Mouse (Mus musculus) hindbrain, embryonic 11.5 days (tissue): ENCODE data around the gene Pola1. TPM values are rescaled to one million over a fixed set of nuclear protein-coding genes. Genes with fewer than 3 reads are reported as not detected.
A peak's percentile ranks its signal among the peaks of the same experiment; 100 is the strongest.

ENCODE experiments used
- ATAC-seq: fragments of 200-750 bp; cut with Nextera tagmentation; 2 replicates; pipeline ENCODE4 v1.8.0; 2017; ENCODE audit warnings: mild to moderate bottlenecking, moderate TSS enrichment, moderate library complexity; ENCODE audit not compliant: low FRiP score
- DNase-seq: peaks from one replicate; pipeline ENCODE4 v3.0.0-alpha.2; 2015; ENCODE audit warnings: low spot score
- H3K27ac ChIP-seq: fragments of 300-500 bp; sonication (generic); 2 replicates; pipeline ENCODE4 v1.5.1; 2014; ENCODE audit warnings: mild to moderate bottlenecking, low read depth, low read length
- H3K27me3 ChIP-seq: fragments of 300-500 bp; sonication (generic); 2 replicates; pipeline ENCODE4 v1.6.1; 2014; ENCODE audit warnings: mild to moderate bottlenecking, low read length, moderate library complexity, mixed read lengths; ENCODE audit not compliant: control insufficient read depth, insufficient read depth
- H3K36me3 ChIP-seq: fragments of 300-500 bp; sonication (generic); 2 replicates; pipeline ENCODE4 v1.6.1; 2014; ENCODE audit warnings: mild to moderate bottlenecking, low read length, moderate library complexity, mixed read lengths; ENCODE audit not compliant: control insufficient read depth, insufficient read depth
- H3K4me1 ChIP-seq: fragments of 300-500 bp; sonication (generic); replicated peaks from 2 replicates; pipeline ENCODE4 v1.6.1; 2014; ENCODE audit warnings: low read length, mixed read lengths; ENCODE audit not compliant: control insufficient read depth, insufficient read depth
- H3K4me2 ChIP-seq: fragments of 300-500 bp; sonication (generic); replicated peaks from 2 replicates; pipeline ENCODE4 v1.6.1; 2014; ENCODE audit warnings: mild to moderate bottlenecking, low read depth, low read length
- H3K4me3 ChIP-seq: fragments of 300-500 bp; sonication (generic); 2 replicates; pipeline ENCODE4 v1.5.1; 2014; ENCODE audit warnings: low read depth, low read length
- H3K9ac ChIP-seq: fragments of 300-500 bp; sonication (generic); 2 replicates; pipeline ENCODE4 v1.6.1; 2014; ENCODE audit warnings: low read depth, low read length
- H3K9me3 ChIP-seq: fragments of 300-500 bp; sonication (generic); 2 replicates; pipeline ENCODE4 v1.6.1; 2016; ENCODE audit warnings: low read length; ENCODE audit not compliant: control insufficient read depth
- WGBS: fragments of 180-500 bp; shearing (Covaris S2); extraction: QIAGEN DNeasy Blood & Tissue Kit; methylation state at CpG from one replicate; pipeline ENCODE4 v1.1.7; 2014; 5-methylcytosine and 5-hydroxymethylcytosine counted together
- polyA plus RNA-seq: library from polyadenylated mRNA; unstranded; fragments of >200 nt; fragmentation: Nextera tagmentation; extraction: Ambion mirVana; gene quantifications from 2 replicates; pipeline ENCODE4 v1.2.1, GENCODE M21; 2014

The Pola1 gene
- 19.2 and 21.9 TPM in 2 replicates for polyA plus RNA-seq

- ATAC-seq (peak; percentile 99), DNase-seq (peak; percentile 85)
- H3K9ac ChIP-seq, result peak within 1 kb of the TSS; percentile 45
- no peaks in the 10 kb centered on the region for H3K4me1 ChIP-seq
- peak within 1 kb of the TSS; percentile 31 for H3K4me2 ChIP-seq
- no peak within 1 kb of the TSS for H3K27ac ChIP-seq
- no peaks in the 10 kb centered on the region for H3K27me3 ChIP-seq
- peak within 1 kb of the TSS; percentile 46 for H3K4me3 ChIP-seq
- H3K36me3 ChIP-seq, result no peaks in the 10 kb centered on the region
- WGBS, result 19% methylated on average over 53 of the region's 53 CpGs
- H3K9me3 ChIP-seq, result no peaks in the 10 kb centered on the region
Observed at GRCm38 (mm10) chrX:93631657-93632449, at the start of gene Pola1. Gene Pola1 (minus strand): TSS chrX:93632155.

GRCm38 (mm10) chrX:93676228-93676627 is 44.3 kb upstream of the Pola1 start:
- ATAC-seq, result no peak
- Histone ChIP-seq H3K27me3 (no peaks in the 10 kb centered on the region), H3K36me3 (no peaks in the 10 kb centered on the region), H3K9me3 (no peaks in the 10 kb centered on the region), H3K27ac (no peak overlapping the region; the same call in 1 of the 2 replicates), H3K4me1 (no peaks in the 10 kb centered on the region), H3K4me3 (no peak overlapping the region; the same call in 1 of the 2 replicates), H3K4me2 (peak overlapping the region; percentile 39; the same call in 1 of the 2 replicates), H3K9ac (no peak overlapping the region)
- 71% methylated on average over 2 of the region's 2 CpGs for WGBS
- DNase-seq, result no peak

DNA sequence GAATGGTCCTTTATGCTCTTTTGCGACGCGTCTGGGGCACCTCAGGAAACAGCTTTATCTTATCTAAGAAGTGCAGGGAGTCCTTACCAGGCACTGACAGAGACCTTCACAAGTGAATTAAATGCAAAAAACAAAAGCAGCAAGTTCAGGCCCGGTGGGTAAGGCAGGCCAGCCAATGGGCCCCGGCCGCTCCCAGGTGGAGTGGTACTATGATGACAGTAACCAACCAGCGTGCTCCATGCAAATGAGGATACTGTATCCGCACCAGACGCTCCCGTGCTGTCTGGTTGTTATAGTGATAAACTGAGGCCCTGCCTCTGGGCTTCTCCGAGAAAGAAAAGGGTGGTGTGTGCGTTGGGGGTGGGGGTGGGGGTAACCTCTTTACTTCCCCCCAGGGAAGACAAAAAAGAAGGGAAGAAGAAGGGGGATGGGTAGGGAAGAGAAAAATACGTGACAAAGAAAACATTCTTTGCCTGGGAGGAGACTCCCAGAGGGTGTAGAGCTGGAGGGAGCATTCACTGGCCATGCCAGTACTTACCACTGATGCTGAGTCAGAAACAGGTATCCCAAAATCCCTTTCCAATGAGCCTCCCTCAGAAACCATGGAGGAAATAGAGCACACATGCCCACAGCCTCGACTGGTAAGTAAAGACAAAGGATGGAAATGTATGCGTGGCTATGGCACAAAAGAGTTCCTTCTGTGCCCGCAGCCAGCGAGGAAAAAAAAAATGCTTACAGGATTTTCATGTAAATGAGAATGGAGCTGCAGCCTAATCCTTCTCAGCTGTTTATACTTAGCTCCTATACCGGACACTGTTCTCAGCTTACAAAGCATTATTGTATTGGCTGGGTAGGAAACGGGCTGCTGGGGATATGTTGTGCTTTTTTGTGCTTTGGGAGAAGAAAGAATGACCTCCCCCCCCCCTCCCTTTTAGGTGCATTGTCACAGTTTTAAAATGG is 43.2 kb upstream of the Pola1 start:
- 16% methylated on average over 19 of the region's 19 CpGs for WGBS
- Histone ChIP-seq H3K4me2 (peak overlapping the region; percentile 39), H3K9me3 (no peaks in the 10 kb centered on the region), H3K9ac (peak overlapping the region; percentile 35), H3K27ac (peak overlapping the region; percentile 72), H3K27me3 (no peaks in the 10 kb centered on the region), H3K36me3 (no peaks in the 10 kb centered on the region), H3K4me3 (peak overlapping the region; percentile 35), H3K4me1 (no peaks in the 10 kb centered on the region)
- ATAC-seq (peak; percentile 99), DNase-seq (peak; percentile 58)

DNA sequence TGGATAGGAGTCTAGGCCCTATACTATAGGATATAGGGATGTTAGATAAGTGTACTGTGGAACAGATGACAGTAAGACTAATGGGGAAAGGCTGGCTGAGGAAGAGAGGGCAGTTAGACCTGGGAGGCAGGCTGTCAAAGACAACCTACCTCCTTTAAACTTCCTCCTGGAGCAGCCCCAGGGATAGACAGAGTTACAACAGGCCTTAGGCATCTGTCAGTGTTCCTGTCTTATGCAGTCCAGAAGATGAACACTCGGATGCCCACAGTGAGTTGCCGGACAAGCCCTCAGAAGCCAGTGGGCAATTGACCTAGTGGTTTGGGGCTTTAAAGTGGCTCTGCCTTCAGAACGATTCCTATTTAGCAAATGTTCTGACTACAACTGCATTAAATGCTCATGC is 42.5 kb upstream of the Pola1 start:
- Histone ChIP-seq H3K36me3 (no peaks in the 10 kb centered on the region), H3K9me3 (no peaks in the 10 kb centered on the region), H3K27ac (peak overlapping the region; percentile 56; the same call in 1 of the 2 replicates), H3K4me2 (peak overlapping the region; percentile 39; the same call in 1 of the 2 replicates), H3K4me1 (no peaks in the 10 kb centered on the region), H3K27me3 (no peaks in the 10 kb centered on the region), H3K4me3 (no peak overlapping the region), H3K9ac (no peak overlapping the region)
- DNase-seq, result no peak
- WGBS, result 38% methylated on average over 3 of the region's 3 CpGs
- ATAC-seq, result peak; percentile 43

GRCm38 (mm10) chrX:93664787-93665186 is 32.8 kb upstream of the Pola1 start:
- no peaks in the 10 kb centered on the region for H3K27me3 ChIP-seq
- WGBS, result 66% methylated on average over 4 of the region's 4 CpGs
- H3K4me3 ChIP-seq, result no peak overlapping the region
- no peaks in the 10 kb centered on the region for H3K9me3 ChIP-seq
- DNase-seq (no peak), ATAC-seq (no peak)
- H3K36me3 ChIP-seq, result no peaks in the 10 kb centered on the region
- H3K4me2 ChIP-seq, result no peak overlapping the region
- H3K4me1 ChIP-seq, result no peaks in the 10 kb centered on the region
- H3K27ac ChIP-seq, result no peak overlapping the region
- H3K9ac ChIP-seq, result no peak overlapping the region

- Histone ChIP-seq H3K27ac (no peak overlapping the region), H3K36me3 (no peaks in the 10 kb centered on the region), H3K4me3 (no peak overlapping the region), H3K9ac (no peak overlapping the region), H3K4me2 (no peak overlapping the region), H3K9me3 (no peaks in the 10 kb centered on the region), H3K27me3 (no peaks in the 10 kb centered on the region), H3K4me1 (no peaks in the 10 kb centered on the region)
- ATAC-seq (no peak), DNase-seq (no peak)
- WGBS, result 85% methylated on average over 5 of the region's 5 CpGs
Observed at GRCm38 (mm10) chrX:93663919-93664586, 32.1 kb upstream of the Pola1 start.

- no peak overlapping the region for H3K9ac ChIP-seq
- no peaks in the 10 kb centered on the region for H3K9me3 ChIP-seq
- H3K27ac ChIP-seq, result no peak overlapping the region
- no peak overlapping the region for H3K4me3 ChIP-seq
- H3K4me1 ChIP-seq, result no peaks in the 10 kb centered on the region
- no peak overlapping the region for H3K4me2 ChIP-seq
- DNase-seq (no peak), ATAC-seq (no peak)
- H3K36me3 ChIP-seq, result no peaks in the 10 kb centered on the region
- H3K27me3 ChIP-seq, result no peaks in the 10 kb centered on the region
- WGBS, result 83% methylated on average over 5 of the region's 5 CpGs
Observed at GRCm38 (mm10) chrX:93655153-93655552, 23.2 kb upstream of the Pola1 start.

DNA sequence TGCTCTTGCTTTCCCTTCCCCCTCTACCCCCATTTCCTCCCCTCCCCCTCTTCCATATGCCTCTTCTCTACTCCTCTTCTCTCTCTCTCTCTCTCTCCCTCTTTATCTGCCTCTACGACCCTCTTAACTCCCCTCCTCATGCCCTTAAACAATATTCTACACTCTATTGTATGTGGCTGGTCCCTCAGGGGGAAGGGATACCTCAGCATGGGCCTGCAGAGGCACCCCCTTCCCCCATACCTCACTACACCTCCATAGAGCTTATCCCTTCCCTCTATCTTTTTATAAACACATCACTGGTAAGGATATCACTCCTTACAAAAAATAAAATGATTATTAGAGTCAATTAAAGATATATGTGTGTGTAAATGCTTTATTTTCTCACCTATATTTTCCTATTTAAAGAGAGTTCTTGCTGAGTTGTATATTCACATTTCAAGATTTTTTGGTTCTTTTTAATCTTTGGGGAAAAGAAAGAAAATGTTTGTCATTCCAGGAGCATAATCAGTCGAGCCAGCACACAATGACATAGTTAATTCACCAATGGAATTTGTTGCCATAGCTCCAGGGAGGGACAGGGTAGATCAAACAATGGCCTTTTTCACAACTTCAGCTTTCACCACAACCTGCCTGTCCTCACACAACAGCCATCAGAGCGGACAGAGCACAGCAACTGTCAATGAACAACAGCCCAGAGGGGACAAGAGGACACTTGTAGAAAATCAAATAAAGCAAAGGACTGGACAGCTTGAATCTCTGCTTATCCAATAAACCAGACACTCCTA is 22.5 kb upstream of the Pola1 start, which contains the start of gene Pcyt1b:
Gene Pcyt1b, plus strand, starts transcription at position 646 of the 785 bp plus-strand sequence.
- peak; percentile 64; the same call in 1 of the 2 replicates for ATAC-seq
- no peaks in the 10 kb centered on the region for H3K27me3 ChIP-seq
- H3K4me1 ChIP-seq, result no peaks in the 10 kb centered on the region
- no peaks in the 10 kb centered on the region for H3K36me3 ChIP-seq
- H3K27ac ChIP-seq, result no peak within 1 kb of the TSS
- 21% methylated on average over 3 of the region's 3 CpGs for WGBS
- H3K4me2 ChIP-seq, result no peak within 1 kb of the TSS
- no peak within 1 kb of the TSS for H3K4me3 ChIP-seq
- no peak within 1 kb of the TSS for H3K9ac ChIP-seq
- peak; percentile 11 for DNase-seq
- H3K9me3 ChIP-seq, result no peaks in the 10 kb centered on the region
